In the genomic region with DNA sequence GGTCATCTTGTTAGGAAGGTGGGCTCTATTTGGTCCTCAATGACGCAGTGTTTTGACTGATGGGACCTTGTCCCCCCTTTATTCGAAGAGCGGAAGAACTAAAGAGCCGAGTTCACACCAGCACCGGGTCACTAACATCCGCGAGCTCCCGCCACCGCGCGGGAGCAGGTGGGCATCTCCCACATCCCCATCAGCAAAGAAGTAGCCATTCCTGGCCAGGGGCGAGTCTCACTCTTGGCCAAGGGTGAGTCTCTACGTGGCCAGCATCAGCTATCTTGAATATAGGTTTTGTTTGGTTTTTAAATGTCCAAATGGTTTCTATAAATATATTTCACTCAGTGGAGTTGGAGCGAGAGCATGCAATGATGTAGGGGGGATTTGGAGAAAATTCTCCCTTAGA, we compare ENCODE assay signal across 14 mouse cellular contexts. TPM values are rescaled to one million over a fixed set of nuclear protein-coding genes. Genes with fewer than 3 reads are reported as not detected.
DNase-seq lines count a peak whose midpoint lies in the region; ATAC-seq and TF ChIP-seq lines count a peak whose summit lies in the region.
"Had no signal": no experiment of that assay in that cellular context is flagged by ENCODE, and none has a peak within 500 bp of the region (broad histone marks: within the 10 kb centered on the region; RNA-seq: fewer than 3 reads in every experiment).

No protein-coding gene starts in this region.

- H3K4me3 ChIP-seq in forebrain, postnatal 0 days (ENCODE audit: low read depth, low read length), result no peak overlapping the region
- no peak overlapping the region for H3K4me3 ChIP-seq in forebrain, embryonic 15.5 days
- no peak overlapping the region; the same call in 1 of the 2 replicates for H3K4me3 ChIP-seq in lung, postnatal 0 days (ENCODE audit: low read depth, low read length)
- peak overlapping the region; percentile 11 for H3K4me3 ChIP-seq in limb, embryonic 12.5 days (replicated peaks)
- H3K4me3 ChIP-seq in stomach, embryonic 15.5 days (replicated peaks), result peak overlapping the region; percentile 20; the same call in 1 of the 2 replicates
- H3K4me3 ChIP-seq in liver, postnatal 0 days (ENCODE audit: low read depth, low read length), result no peak overlapping the region
- H3K4me3 ChIP-seq: erythroblast, embryonic 14.5 days had no signal

- no peak for DNase-seq in forebrain, postnatal 0 days
- no peak for DNase-seq in lung, postnatal 0 days (ENCODE audit: low spot score)
- DNase-seq in lung, adult 18-20 months, result no peak
- DNase-seq in right cerebral cortex, postnatal 36 days (ENCODE audit: low spot score in 2 of 2), result no peak
- no peak for DNase-seq in liver, postnatal 0 days
- DNase-seq: adrenal gland, postnatal 25 days; B cell, adult 2 months; cerebellum, adult 18-20 months; kidney, adult 11 months; layer of hippocampus, postnatal 36 days had no signal

- no peak for ATAC-seq in forebrain, postnatal 0 days
- ATAC-seq in forebrain, embryonic 15.5 days (replicated peaks), result no peak
- ATAC-seq in lung, postnatal 0 days, result no peak
- ATAC-seq in limb, embryonic 12.5 days (ENCODE audit: insufficient number of reproducible peaks, insufficient read depth, low FRiP score, low TSS enrichment, low read depth), result no peak
- no peak for ATAC-seq in stomach, embryonic 15.5 days (ENCODE audit: insufficient read depth, low FRiP score, low read depth)
- no peak for ATAC-seq in liver, postnatal 0 days

- no peak for TF ChIP-seq CTCF in forebrain, postnatal 0 days (IDR thresholded peaks at IDR 0.05; ENCODE audit: low read depth)
- no peak for TF ChIP-seq CTCF in lung, postnatal 0 days (IDR thresholded peaks at IDR 0.05)
- no peak for TF ChIP-seq CTCF in liver, postnatal 0 days (IDR thresholded peaks at IDR 0.05; ENCODE audit: low read depth)

- WGBS in forebrain, postnatal 0 days, result 2% methylated on average over 14 of the region's 14 CpGs
- 1% methylated on average over 14 of the region's 14 CpGs for WGBS in forebrain, embryonic 15.5 days
- 5% methylated on average over 14 of the region's 14 CpGs for WGBS in lung, postnatal 0 days
- WGBS in limb, embryonic 12.5 days, result under 1% methylated on average over 14 of the region's 14 CpGs
- 5% methylated on average over 14 of the region's 14 CpGs for WGBS in stomach, embryonic 15.5 days
- WGBS in liver, postnatal 0 days (ENCODE audit: insufficient replicate concordance), result 3% methylated on average over 14 of the region's 14 CpGs

- no peaks in the 10 kb centered on the region for H3K9me3 ChIP-seq in forebrain, postnatal 0 days (ENCODE audit: low read length)
- no peaks in the 10 kb centered on the region for H3K9me3 ChIP-seq in forebrain, embryonic 15.5 days
- no peaks in the 10 kb centered on the region for H3K9me3 ChIP-seq in lung, postnatal 0 days (ENCODE audit: low read length)
- no peaks in the 10 kb centered on the region for H3K9me3 ChIP-seq in limb, embryonic 12.5 days
- no peaks in the 10 kb centered on the region for H3K9me3 ChIP-seq in stomach, embryonic 15.5 days
- H3K9me3 ChIP-seq in liver, postnatal 0 days (ENCODE audit: low read length), result no peaks in the 10 kb centered on the region

- peak overlapping the region; percentile 24; the same call in 1 of the 2 replicates for H3K4me2 ChIP-seq in forebrain, postnatal 0 days (ENCODE audit: low read depth)
- H3K4me2 ChIP-seq in forebrain, embryonic 15.5 days (replicated peaks), result no peak overlapping the region
- peak overlapping the region; percentile 31; the same call in 1 of the 2 replicates for H3K4me2 ChIP-seq in lung, postnatal 0 days (replicated peaks; ENCODE audit: low read depth, low read length)
- peak overlapping the region; percentile 37 for H3K4me2 ChIP-seq in limb, embryonic 12.5 days
- peak overlapping the region; percentile 42 for H3K4me2 ChIP-seq in stomach, embryonic 15.5 days
- no peak overlapping the region for H3K4me2 ChIP-seq in liver, postnatal 0 days (ENCODE audit: low read depth, low read length)

- no peak overlapping the region for H3K9ac ChIP-seq in forebrain, postnatal 0 days
- no peak overlapping the region for H3K9ac ChIP-seq in forebrain, embryonic 15.5 days (replicated peaks)
- no peak overlapping the region for H3K9ac ChIP-seq in lung, postnatal 0 days (replicated peaks; ENCODE audit: low read depth)
- H3K9ac ChIP-seq in limb, embryonic 12.5 days (replicated peaks), result no peak overlapping the region
- no peak overlapping the region for H3K9ac ChIP-seq in stomach, embryonic 15.5 days
- H3K9ac ChIP-seq in liver, postnatal 0 days (replicated peaks), result no peak overlapping the region

- peaks cover 47% of the 10 kb centered on the region for H3K27me3 ChIP-seq in forebrain, postnatal 0 days (ENCODE audit: insufficient read depth, low read length)
- peaks cover 63% of the 10 kb centered on the region for H3K27me3 ChIP-seq in forebrain, embryonic 15.5 days
- H3K27me3 ChIP-seq in lung, postnatal 0 days (replicated peaks; ENCODE audit: insufficient read depth, low read length), result peaks cover 20% of the 10 kb centered on the region
- peaks cover 74% of the 10 kb centered on the region for H3K27me3 ChIP-seq in limb, embryonic 12.5 days
- H3K27me3 ChIP-seq in stomach, embryonic 15.5 days (replicated peaks), result peaks cover 42% of the 10 kb centered on the region
- peaks cover 69% of the 10 kb centered on the region for H3K27me3 ChIP-seq in liver, postnatal 0 days (ENCODE audit: insufficient read depth, low read length)

- H3K4me1 ChIP-seq in forebrain, postnatal 0 days (ENCODE audit: insufficient read depth), result 0 out of 2 replicates have a peak, but pooled peaks cover 4% of the 10 kb centered on the region
- peaks cover 29% of the 10 kb centered on the region for H3K4me1 ChIP-seq in forebrain, embryonic 15.5 days
- H3K4me1 ChIP-seq in lung, postnatal 0 days (ENCODE audit: insufficient read depth, low read depth, low read length), result no peaks in the 10 kb centered on the region; the same call in 1 of the 2 replicates
- H3K4me1 ChIP-seq in limb, embryonic 12.5 days (replicated peaks), result peaks cover 24% of the 10 kb centered on the region
- H3K4me1 ChIP-seq in stomach, embryonic 15.5 days, result peaks cover 36% of the 10 kb centered on the region
- no peaks in the 10 kb centered on the region; the same call in 1 of the 2 replicates for H3K4me1 ChIP-seq in liver, postnatal 0 days (ENCODE audit: insufficient read depth)

- H3K36me3 ChIP-seq in forebrain, postnatal 0 days (ENCODE audit: insufficient read depth), result no peaks in the 10 kb centered on the region
- no peaks in the 10 kb centered on the region for H3K36me3 ChIP-seq in forebrain, embryonic 15.5 days
- no peaks in the 10 kb centered on the region for H3K36me3 ChIP-seq in lung, postnatal 0 days (ENCODE audit: insufficient read depth, low read length)
- no peaks in the 10 kb centered on the region for H3K36me3 ChIP-seq in limb, embryonic 12.5 days
- no peaks in the 10 kb centered on the region for H3K36me3 ChIP-seq in stomach, embryonic 15.5 days
- no peaks in the 10 kb centered on the region for H3K36me3 ChIP-seq in liver, postnatal 0 days (replicated peaks; ENCODE audit: insufficient read depth, low read length)

- no peak for TF ChIP-seq EP300 in lung, postnatal 0 days (IDR thresholded peaks at IDR 0.05)
- TF ChIP-seq EP300 in liver, postnatal 0 days (IDR thresholded peaks at IDR 0.05; ENCODE audit: low read depth), result no peak

- no peak overlapping the region for H3K27ac ChIP-seq in forebrain, postnatal 0 days (ENCODE audit: low read depth, low read length)
- no peak overlapping the region for H3K27ac ChIP-seq in forebrain, embryonic 15.5 days (replicated peaks)
- no peak overlapping the region for H3K27ac ChIP-seq in lung, postnatal 0 days (ENCODE audit: low read length)
- H3K27ac ChIP-seq in limb, embryonic 12.5 days, result no peak overlapping the region
- no peak overlapping the region for H3K27ac ChIP-seq in stomach, embryonic 15.5 days
- H3K27ac ChIP-seq in liver, postnatal 0 days (ENCODE audit: low read depth), result no peak overlapping the region

RNA-seq across cellular contexts. Expression of gene Tshz3, which starts 6.3 kb away (rescaled TPM):
- total RNA-seq in forebrain, postnatal 0 days (2014; rRNA removed), result 32.2 and 37.8 TPM in 2 replicates
- 15.6 and 18.0 TPM in 2 replicates for polyA plus RNA-seq in forebrain, postnatal 0 days (2015; fragmentation: Nextera tagmentation; extraction: Ambion mirVana)
- 20.0 and 20.8 TPM in 2 replicates for polyA plus RNA-seq in forebrain, embryonic 15.5 days (2015; fragmentation: Nextera tagmentation; extraction: Ambion mirVana)
- polyA plus RNA-seq in lung, postnatal 0 days (2015; fragmentation: Nextera tagmentation; extraction: Ambion mirVana), result 4.1 and 5.8 TPM in 2 replicates
- 10.4 and 10.8 TPM in 2 replicates for polyA plus RNA-seq in limb, embryonic 12.5 days (2016; fragmentation: Nextera tagmentation; extraction: Ambion mirVana)
- polyA plus RNA-seq in stomach, embryonic 15.5 days (2015; fragmentation: Nextera tagmentation; extraction: Ambion mirVana), result 14.3 and 16.2 TPM in 2 replicates
- polyA plus RNA-seq in liver, postnatal 0 days (2015; fragmentation: Nextera tagmentation; extraction: Ambion mirVana), result 0.60 and 0.76 TPM in 2 replicates
- polyA plus RNA-seq: erythroblast, embryonic 14.5 days had no signal

Comparison
In these comparisons a context has a peak if more than half of its experiments do, and no peak if none do; other contexts are left out.
1. H3K4me2 ChIP-seq: peak in forebrain, postnatal 0 days (single experiment), lung, postnatal 0 days (single experiment), limb, embryonic 12.5 days (single experiment) and stomach, embryonic 15.5 days (single experiment); none in forebrain, embryonic 15.5 days (single experiment) and liver, postnatal 0 days (single experiment).
2. H3K4me3 ChIP-seq: peak in limb, embryonic 12.5 days (single experiment) and stomach, embryonic 15.5 days (single experiment); none in forebrain, postnatal 0 days (single experiment), forebrain, embryonic 15.5 days (single experiment), lung, postnatal 0 days (single experiment) and liver, postnatal 0 days (single experiment).